Mouse (Mus musculus): Measurements from ENCODE around the gene Cyp2e1.
A peak's percentile ranks its signal among the peaks of the same experiment; 100 is the strongest.

The Cyp2e1 gene

GRCm38 (mm10) chr7:140805704-140806103 is 42.2 kb downstream of the Cyp2e1 start:
- no peak for DNase-seq (ENCODE audit: low spot score in 2 of 2)

GRCm38 (mm10) chr7:140810496-140810895 is 47.0 kb downstream of the Cyp2e1 start:
- DNase-seq (ENCODE audit: low spot score in 2 of 2), result no peak

- peak; percentile 30 to 43 for DNase-seq (ENCODE audit: low spot score in 2 of 2)
Observed at GRCm38 (mm10) chr7:140811714-140812113, 48.2 kb downstream of the Cyp2e1 start.

GRCm38 (mm10) chr7:140812850-140813249 is 49.3 kb downstream of the Cyp2e1 start:
- DNase-seq (ENCODE audit: low spot score in 2 of 2), result no peak

- DNase-seq (ENCODE audit: low spot score in 2 of 2), result no peak
Observed at GRCm38 (mm10) chr7:140820173-140820572, 56.6 kb downstream of the Cyp2e1 start.

- DNase-seq (ENCODE audit: low spot score in 2 of 2), result no peak
Observed at GRCm38 (mm10) chr7:140821305-140821652, 57.7 kb downstream of the Cyp2e1 start.

- DNase-seq (ENCODE audit: low spot score in 2 of 2), result peak; percentile 52 to 58
Observed at GRCm38 (mm10) chr7:140821653-140822329, 58.3 kb downstream of the Cyp2e1 start, which contains the start of gene Zfp941. Zfp941 (minus strand) TSS chr7:140822178.

- no peak for DNase-seq (ENCODE audit: low spot score in 2 of 2)
Observed at GRCm38 (mm10) chr7:140822731-140823130, 59.2 kb downstream of the Cyp2e1 start.
